Mouse (Mus musculus): Measurements from ENCODE around the gene Sh3glb2. TPM values are rescaled to one million over a fixed set of nuclear protein-coding genes. Genes with fewer than 3 reads are reported as not detected.
A peak's percentile ranks its signal among the peaks of the same experiment; 100 is the strongest.

Sh3glb2 gene
- polyA plus RNA-seq, 1 experiment from 2014 or later: 38.1 TPM

DNA sequence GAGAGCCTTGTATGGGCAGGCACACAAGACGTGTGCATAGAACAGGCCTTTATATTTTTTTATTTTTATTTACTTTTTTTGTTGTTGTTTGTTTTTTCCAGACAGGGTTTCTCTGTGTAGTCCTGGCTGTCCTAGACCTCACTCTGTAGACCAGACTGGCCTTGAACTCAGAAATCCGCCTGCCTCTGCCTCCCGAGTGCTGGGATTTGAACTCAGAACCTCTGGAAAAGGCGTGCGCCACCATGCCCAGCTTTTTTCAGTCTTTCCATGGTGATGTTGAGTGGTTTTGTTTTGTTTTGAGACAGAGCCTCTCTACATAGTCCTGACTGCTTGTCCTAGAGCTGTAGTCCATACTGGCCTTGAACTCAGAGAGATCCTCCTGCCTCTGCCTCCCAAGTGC lies 13.6 kb upstream of the Sh3glb2 start:
- no peaks in the 10 kb centered on the region for H3K4me1 ChIP-seq (replicated peaks; ENCODE audit: control insufficient read depth, insufficient read depth, low read length)
- H3K36me3 ChIP-seq (ENCODE audit: control insufficient read depth, insufficient read depth): peaks cover 85% of the 10 kb centered on the region
- H3K4me2 ChIP-seq (replicated peaks; ENCODE audit: low read depth): no peak overlapping the region
- no peaks in the 10 kb centered on the region for H3K9me3 ChIP-seq (ENCODE audit: control insufficient read depth)
- H3K9ac ChIP-seq (ENCODE audit: low read depth, low read length): no peak overlapping the region
- H3K27me3 ChIP-seq (replicated peaks; ENCODE audit: control insufficient read depth, insufficient read depth, low read length): no peaks in the 10 kb centered on the region
- no peak for TF ChIP-seq CTCF (IDR thresholded peaks at IDR 0.05; ENCODE audit: low read depth)
- ATAC-seq: no peak
- H3K4me3 ChIP-seq (ENCODE audit: low read depth, low read length): no peak overlapping the region
- 99% methylated on average over 5 of the region's 5 CpGs for WGBS
- H3K27ac ChIP-seq (ENCODE audit: low read depth, low read length): no peak overlapping the region

DNA sequence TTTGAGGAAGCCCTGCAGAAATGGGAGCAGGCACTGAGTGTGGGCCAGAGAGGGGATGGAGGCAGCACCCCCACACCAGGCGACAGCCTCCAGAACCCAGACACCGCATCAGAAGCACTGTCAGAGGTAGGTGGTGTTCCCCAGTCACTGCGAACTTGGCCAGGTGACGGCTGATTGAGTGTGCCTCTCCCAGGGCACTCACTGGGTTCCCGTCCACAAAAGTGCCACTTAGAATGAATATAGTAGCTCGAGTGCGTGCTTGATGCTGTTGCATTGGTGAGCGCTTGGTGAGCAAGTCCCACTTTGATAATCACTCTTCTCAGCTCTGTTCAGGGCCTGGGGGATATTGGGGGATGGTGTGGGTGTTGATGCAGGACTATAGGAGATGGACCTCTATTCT lies 12.4 kb upstream of the Sh3glb2 start:
- H3K9ac ChIP-seq (ENCODE audit: low read depth, low read length): no peak overlapping the region
- TF ChIP-seq CTCF (IDR thresholded peaks at IDR 0.05; ENCODE audit: low read depth): no peak
- H3K27ac ChIP-seq (ENCODE audit: low read depth, low read length): no peak overlapping the region
- H3K4me3 ChIP-seq (ENCODE audit: low read depth, low read length): no peak overlapping the region
- H3K4me1 ChIP-seq (replicated peaks; ENCODE audit: control insufficient read depth, insufficient read depth, low read length): no peaks in the 10 kb centered on the region
- no peaks in the 10 kb centered on the region for H3K27me3 ChIP-seq (replicated peaks; ENCODE audit: control insufficient read depth, insufficient read depth, low read length)
- peaks cover 79% of the 10 kb centered on the region for H3K36me3 ChIP-seq (ENCODE audit: control insufficient read depth, insufficient read depth)
- WGBS: 98% methylated on average over 8 of the region's 8 CpGs
- no peak overlapping the region for H3K4me2 ChIP-seq (replicated peaks; ENCODE audit: low read depth)
- no peak for ATAC-seq
- no peaks in the 10 kb centered on the region for H3K9me3 ChIP-seq (ENCODE audit: control insufficient read depth)

DNA sequence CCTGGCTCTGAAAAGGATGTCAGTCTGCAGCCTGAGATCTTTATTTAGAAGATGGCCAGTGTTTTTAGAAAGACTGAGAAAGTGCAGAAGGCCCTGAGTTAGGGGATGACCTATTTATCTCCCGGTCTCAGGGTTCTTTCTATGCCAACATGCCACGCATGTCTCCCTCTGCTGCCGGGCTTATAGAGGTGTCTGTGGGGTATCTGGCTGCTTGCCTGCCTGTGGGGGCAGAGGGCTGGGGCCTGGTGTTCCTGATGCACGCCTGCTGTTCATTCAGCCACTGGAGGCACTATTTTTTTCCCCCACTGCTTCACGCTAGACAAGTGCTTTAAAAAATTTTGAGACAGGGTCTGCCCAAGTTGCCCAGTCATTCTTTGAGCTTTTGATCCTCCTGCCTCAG lies 7.1 kb upstream of the Sh3glb2 start:
- no peak for ATAC-seq
- Histone ChIP-seq H3K4me1 (replicated peaks; ENCODE audit: control insufficient read depth, insufficient read depth, low read length) (peaks cover 7% of the 10 kb centered on the region; the same call in 1 of the 2 replicates), H3K27ac (ENCODE audit: low read depth, low read length) (no peak overlapping the region)

DNA sequence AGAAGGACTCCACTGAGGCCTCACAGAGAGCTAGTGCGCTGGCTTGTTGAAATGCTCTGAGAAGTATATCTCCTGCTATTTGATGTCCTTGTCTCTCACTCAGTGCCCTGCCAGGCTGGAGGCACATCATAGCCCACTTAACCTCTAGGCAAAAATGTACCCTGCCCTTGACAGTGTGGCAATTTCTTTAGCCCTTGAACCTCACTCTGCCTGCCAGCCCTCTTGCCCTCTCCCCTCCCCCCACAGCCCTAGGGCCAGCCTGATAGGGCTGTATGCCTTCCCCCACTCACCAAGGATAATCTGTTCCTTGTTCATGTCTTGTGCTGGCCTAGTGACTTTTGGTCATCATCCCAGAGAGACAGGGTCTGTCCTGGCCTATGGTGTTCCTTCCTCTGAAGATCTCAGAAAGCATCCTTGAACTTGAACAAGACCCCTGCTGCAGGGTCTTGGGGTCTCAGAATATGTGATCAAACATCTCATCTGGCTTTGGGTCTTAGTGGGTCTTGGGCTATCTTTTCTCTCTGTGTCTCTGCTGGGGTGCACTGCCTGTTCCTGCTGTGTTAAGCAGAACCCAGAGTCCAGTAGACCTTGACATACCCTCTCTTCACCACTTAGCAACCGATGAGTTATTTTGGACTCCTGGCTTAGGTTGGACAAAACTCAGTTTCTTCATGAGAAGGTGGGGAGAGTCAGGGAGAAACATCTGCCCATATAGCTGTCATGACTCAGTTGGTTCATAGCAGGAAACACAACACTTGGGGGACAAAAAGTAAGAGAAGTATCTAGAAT lies 6.3 kb upstream of the Sh3glb2 start:
- Histone ChIP-seq H3K4me2 (replicated peaks; ENCODE audit: low read depth) (peak overlapping the region; percentile 93), H3K27me3 (replicated peaks; ENCODE audit: control insufficient read depth, insufficient read depth, low read length) (no peaks in the 10 kb centered on the region), H3K36me3 (ENCODE audit: control insufficient read depth, insufficient read depth) (peaks cover 30% of the 10 kb centered on the region), H3K4me1 (replicated peaks; ENCODE audit: control insufficient read depth, insufficient read depth, low read length) (peaks cover 7% of the 10 kb centered on the region; the same call in 1 of the 2 replicates), H3K4me3 (ENCODE audit: low read depth, low read length) (peak overlapping the region; percentile 91; the same call in 1 of the 2 replicates), H3K9ac (ENCODE audit: low read depth, low read length) (no peak overlapping the region), H3K9me3 (ENCODE audit: control insufficient read depth) (no peaks in the 10 kb centered on the region), H3K27ac (ENCODE audit: low read depth, low read length) (no peak overlapping the region)
- ATAC-seq: no peak
- WGBS: 86% methylated on average over 2 of the region's 2 CpGs
- no peak for TF ChIP-seq CTCF (IDR thresholded peaks at IDR 0.05; ENCODE audit: low read depth)

More for the DNA sequence above, 7.1 kb upstream of the Sh3glb2 start:
- Histone ChIP-seq H3K9ac (ENCODE audit: low read depth, low read length) (no peak overlapping the region), H3K27me3 (replicated peaks; ENCODE audit: control insufficient read depth, insufficient read depth, low read length) (no peaks in the 10 kb centered on the region), H3K4me2 (replicated peaks; ENCODE audit: low read depth) (no peak overlapping the region), H3K9me3 (ENCODE audit: control insufficient read depth) (no peaks in the 10 kb centered on the region), H3K36me3 (ENCODE audit: control insufficient read depth, insufficient read depth) (peaks cover 37% of the 10 kb centered on the region), H3K4me3 (ENCODE audit: low read depth, low read length) (no peak overlapping the region)
- TF ChIP-seq CTCF (IDR thresholded peaks at IDR 0.05; ENCODE audit: low read depth): no peak
- WGBS: 73% methylated on average over 5 of the region's 5 CpGs

DNA sequence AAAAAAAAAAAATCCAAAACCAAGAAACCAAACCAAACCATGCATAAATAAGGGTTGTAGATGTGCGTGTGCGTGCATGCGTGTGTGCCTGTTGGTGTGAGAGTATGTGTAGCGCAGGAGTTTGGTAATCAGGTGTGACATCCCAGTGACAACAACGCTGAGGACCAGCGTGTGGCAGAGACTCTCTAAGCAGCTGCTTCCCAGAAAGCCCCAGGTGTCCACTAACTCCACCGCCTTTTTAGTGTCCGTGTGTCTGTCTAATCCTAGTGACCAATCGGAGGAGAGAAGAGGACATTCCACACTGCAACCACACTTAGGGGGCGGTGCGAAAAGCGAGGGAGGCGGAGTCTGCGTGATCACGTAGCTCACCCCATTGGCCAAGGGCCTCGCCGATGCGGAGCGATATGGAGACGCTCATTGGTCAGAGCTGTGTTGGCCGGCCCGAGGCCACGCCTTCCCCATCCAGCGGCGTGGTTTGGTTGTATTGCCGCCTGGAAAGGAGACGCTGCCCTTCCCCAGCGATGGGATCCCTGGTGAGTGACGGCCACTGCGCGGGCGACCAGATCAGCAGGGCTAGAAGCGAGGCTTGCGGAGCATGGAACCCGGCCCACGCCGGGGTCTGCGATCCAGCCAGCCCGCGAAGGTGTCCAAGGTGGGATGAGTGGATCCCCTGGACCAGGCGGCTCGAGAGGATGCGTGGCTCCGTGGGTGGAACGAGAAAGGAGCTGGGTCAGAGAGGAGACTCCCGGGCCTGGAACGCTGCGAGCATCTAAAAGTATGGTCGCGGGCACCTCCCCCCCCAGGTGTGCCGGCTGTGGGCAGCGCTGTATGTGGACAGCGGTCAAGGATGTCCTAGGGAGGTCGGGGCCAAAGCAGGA lies 4.9 kb upstream of the Sh3glb2 start, which contains the start of gene Miga2:
Miga2 (plus strand) TSS at position 461 of the 878 bp plus-strand sequence.
- TF ChIP-seq CTCF (IDR thresholded peaks at IDR 0.05; ENCODE audit: low read depth): no peak
- Histone ChIP-seq H3K9me3 (ENCODE audit: control insufficient read depth) (no peaks in the 10 kb centered on the region), H3K27me3 (replicated peaks; ENCODE audit: control insufficient read depth, insufficient read depth, low read length) (no peaks in the 10 kb centered on the region), H3K9ac (ENCODE audit: low read depth, low read length) (peak within 1 kb of the TSS; percentile 59), H3K4me1 (replicated peaks; ENCODE audit: control insufficient read depth, insufficient read depth, low read length) (peaks cover 7% of the 10 kb centered on the region; the same call in 1 of the 2 replicates), H3K27ac (ENCODE audit: low read depth, low read length) (no peak within 1 kb of the TSS), H3K4me3 (ENCODE audit: low read depth, low read length) (peak within 1 kb of the TSS; percentile 91), H3K4me2 (replicated peaks; ENCODE audit: low read depth) (peak within 1 kb of the TSS; percentile 93), H3K36me3 (ENCODE audit: control insufficient read depth, insufficient read depth) (peaks cover 17% of the 10 kb centered on the region)
- ATAC-seq: peak; percentile 97
- WGBS: under 1% methylated on average over 54 of the region's 54 CpGs

DNA sequence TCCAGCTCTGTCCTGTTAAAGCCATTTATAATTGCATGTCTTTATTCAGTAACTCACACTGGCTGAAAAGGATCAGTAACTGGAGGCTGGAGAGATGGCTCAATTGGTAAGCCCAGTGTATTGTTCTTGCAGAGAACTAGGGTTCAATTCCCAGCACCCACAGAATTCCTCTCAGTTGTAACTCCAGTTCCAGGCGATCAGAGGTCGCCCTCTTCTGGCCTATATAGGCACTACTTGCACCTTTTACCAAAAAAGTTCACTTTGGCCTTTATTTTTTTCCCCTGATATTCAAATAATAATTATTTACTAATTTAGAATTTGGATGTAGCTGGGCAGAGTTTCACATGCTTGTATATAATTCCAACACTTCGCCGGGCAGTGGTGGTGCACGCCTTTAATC lies 3.7 kb upstream of the Sh3glb2 start:
- ATAC-seq: no peak
- no peak overlapping the region for H3K27ac ChIP-seq (ENCODE audit: low read depth, low read length)
- peaks cover 5% of the 10 kb centered on the region; the same call in 1 of the 2 replicates for H3K36me3 ChIP-seq (ENCODE audit: control insufficient read depth, insufficient read depth)
- H3K4me1 ChIP-seq (replicated peaks; ENCODE audit: control insufficient read depth, insufficient read depth, low read length): peaks cover 7% of the 10 kb centered on the region; the same call in 1 of the 2 replicates
- no peak overlapping the region for H3K9ac ChIP-seq (ENCODE audit: low read depth, low read length)
- no peak overlapping the region for H3K4me2 ChIP-seq (replicated peaks; ENCODE audit: low read depth)
- H3K4me3 ChIP-seq (ENCODE audit: low read depth, low read length): no peak overlapping the region
- no peaks in the 10 kb centered on the region for H3K9me3 ChIP-seq (ENCODE audit: control insufficient read depth)
- 78% methylated on average over 5 of the region's 5 CpGs for WGBS
- TF ChIP-seq CTCF (IDR thresholded peaks at IDR 0.05; ENCODE audit: low read depth): peak; percentile 49
- H3K27me3 ChIP-seq (replicated peaks; ENCODE audit: control insufficient read depth, insufficient read depth, low read length): no peaks in the 10 kb centered on the region
